Mouse (Mus musculus) heart, postnatal 0 days (tissue): ENCODE measurements around the gene Rsph9. TPM values are rescaled to one million over a fixed set of nuclear protein-coding genes. Genes with fewer than 3 reads are reported as not detected.

Experiments
- ATAC-seq: fragments of 200-750 bp; cut with Nextera tagmentation; 2 replicates; pipeline ENCODE4 v1.8.0; 2017; ENCODE audit warnings: low read depth, moderate number of reproducible peaks, moderate library complexity; ENCODE audit not compliant: insufficient read depth
- DNase-seq: peaks from one replicate; pipeline ENCODE4 v3.0.0-alpha.2; 2016; ENCODE audit warnings: low spot score
- H3K27ac ChIP-seq: fragments of 300-500 bp; sonication (generic); 2 replicates; pipeline ENCODE4 v1.5.1; 2014; ENCODE audit warnings: low read depth, mild to moderate bottlenecking
- H3K27me3 ChIP-seq: fragments of 300-500 bp; sonication (generic); 2 replicates; pipeline ENCODE4 v1.6.1; 2014; ENCODE audit warnings: low read length, mixed read lengths; ENCODE audit not compliant: control insufficient read depth, insufficient read depth
- H3K36me3 ChIP-seq: fragments of 300-500 bp; sonication (generic); replicated peaks from 2 replicates; pipeline ENCODE4 v1.6.1; 2014; ENCODE audit warnings: low read length, mixed read lengths; ENCODE audit not compliant: control insufficient read depth, insufficient read depth
- H3K4me1 ChIP-seq: fragments of 300-500 bp; sonication (generic); 2 replicates; pipeline ENCODE4 v1.6.1; 2014; ENCODE audit warnings: antibody characterized with exemption; ENCODE audit not compliant: control insufficient read depth, insufficient read depth
- H3K4me2 ChIP-seq: fragments of 300-500 bp; sonication (generic); 2 replicates; pipeline ENCODE4 v1.6.1; 2014; ENCODE audit warnings: low read depth, mild to moderate bottlenecking, low read length, moderate library complexity
- H3K4me3 ChIP-seq: fragments of 300-500 bp; sonication (generic); 2 replicates; pipeline ENCODE4 v1.5.1; 2014; ENCODE audit warnings: low read depth, low read length
- H3K9ac ChIP-seq: fragments of 300-500 bp; sonication (generic); replicated peaks from 2 replicates; pipeline ENCODE4 v1.6.1; 2014; ENCODE audit warnings: low read depth, low read length, mixed read lengths
- H3K9me3 ChIP-seq: fragments of 300-500 bp; sonication (generic); replicated peaks from 2 replicates; pipeline ENCODE4 v1.6.1; 2016; ENCODE audit warnings: low read length; ENCODE audit not compliant: control insufficient read depth
- CTCF ChIP-seq: IDR thresholded peaks from 2 replicates; pipeline ENCODE4 v1.5.1; 2016; ENCODE audit warnings: antibody characterized with exemption, control low read depth, low read depth
- EP300 ChIP-seq: IDR thresholded peaks from 2 replicates; pipeline ENCODE4 v1.6.1; 2016; ENCODE audit warnings: antibody characterized with exemption, low read depth
- WGBS: fragments of 180-500 bp; shearing (Covaris S2); extraction: QIAGEN DNeasy Blood & Tissue Kit; methylation state at CpG from one replicate; pipeline ENCODE4 v1.1.7; 2014; 5-methylcytosine and 5-hydroxymethylcytosine counted together
- polyA plus RNA-seq: library from polyadenylated mRNA; unstranded; fragments of >200 nt; fragmentation: Nextera tagmentation; extraction: Ambion mirVana; gene quantifications from 2 replicates; pipeline ENCODE4 v1.2.1, GENCODE M21; 2015
- total RNA-seq: library from RNA; depleted of rRNA; stranded (reverse); fragments of >200 nt; gene quantifications from 2 replicates; pipeline ENCODE4 v1.2.3, GENCODE M21; 2014; ENCODE audit warnings: low replicate concordance

Rsph9 gene
- total and polyA plus RNA-seq, 2 experiments from 2014 or later, result 0.27 to 4.2 TPM

DNA sequence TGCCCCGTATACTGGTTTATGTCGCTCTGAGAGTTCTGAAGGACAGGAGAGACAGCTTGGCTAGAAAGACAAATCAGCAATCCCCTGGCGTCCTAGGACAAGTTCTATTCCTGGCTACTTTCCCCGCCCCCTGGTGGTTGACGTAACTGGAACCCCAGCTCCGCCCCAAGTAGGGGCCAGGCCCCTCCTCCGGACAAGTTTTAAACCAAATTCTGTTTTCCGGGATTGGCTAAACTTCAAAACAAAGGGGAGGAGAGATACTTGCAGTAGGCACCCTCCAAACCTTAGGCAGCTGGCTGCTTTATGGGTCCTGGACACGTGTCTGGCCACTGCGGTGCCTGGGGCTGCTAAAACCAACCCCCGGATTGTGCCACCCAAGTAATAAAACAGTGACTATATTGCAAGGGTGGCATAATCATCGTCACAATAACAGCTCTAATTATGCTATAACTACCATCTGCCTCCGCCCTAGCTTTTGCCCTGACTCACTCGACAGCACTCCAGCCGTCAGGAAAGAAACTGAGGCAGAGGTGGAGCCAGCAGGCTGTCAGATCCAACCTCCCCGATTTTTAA, 16.2 kb upstream of the Rsph9 start:
- Histone ChIP-seq H3K9ac (peak overlapping the region; percentile 39), H3K4me1 (peaks cover 21% of the 10 kb centered on the region), H3K4me2 (peak overlapping the region; percentile 72), H3K27ac (peak overlapping the region; percentile 96), H3K9me3 (no peaks in the 10 kb centered on the region), H3K36me3 (peaks cover 15% of the 10 kb centered on the region), H3K27me3 (no peaks in the 10 kb centered on the region), H3K4me3 (peak overlapping the region; percentile 86)
- TF ChIP-seq CTCF, result peak; percentile 39; the same call in 1 of the 2 replicates
- TF ChIP-seq EP300, result peak; percentile 57; the same call in 1 of the 2 replicates
- DNase-seq (peak; percentile 97), ATAC-seq (peak; percentile 79)
- WGBS, result 0% methylated on average over 16 of the region's 16 CpGs

DNA sequence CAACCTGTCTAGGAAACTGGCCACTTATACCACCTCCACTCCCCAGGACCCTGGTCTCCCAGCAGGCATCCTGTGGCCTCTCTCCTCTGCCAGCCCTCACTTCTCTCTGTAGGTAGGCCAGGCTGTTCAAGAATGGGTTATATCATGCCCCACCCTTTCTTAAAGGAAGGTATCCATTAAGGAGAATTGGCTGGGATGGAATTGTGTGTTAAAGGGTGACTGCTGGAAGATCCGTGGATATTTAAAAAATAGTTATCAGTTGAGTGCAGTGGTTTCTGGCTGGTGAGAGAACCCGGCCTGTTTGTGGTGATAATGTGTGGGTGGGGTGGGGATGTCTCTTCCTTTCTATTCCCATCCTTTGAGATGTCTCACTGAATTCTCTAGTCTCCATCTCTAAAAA, 15.2 kb upstream of the Rsph9 start:
- ATAC-seq, result no peak

DNA sequence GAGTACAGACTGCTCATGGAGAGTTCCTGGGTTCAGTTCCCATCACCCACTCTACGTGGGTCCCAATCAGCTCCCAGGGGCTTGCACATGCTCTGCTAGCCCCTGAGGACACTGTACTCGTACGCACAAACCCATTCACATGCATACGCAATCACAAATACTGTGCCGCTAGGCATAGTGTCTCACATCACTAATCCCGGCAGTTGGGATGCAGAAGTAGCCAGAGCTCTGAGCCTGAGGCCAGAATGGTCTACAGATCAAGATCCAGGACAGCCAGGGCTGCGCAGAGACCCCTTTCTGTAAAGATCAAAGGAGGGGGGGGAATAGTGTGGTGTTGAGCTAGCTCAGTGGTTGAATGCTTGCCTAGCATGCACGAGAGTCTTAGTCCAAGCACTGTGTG, 13.1 kb upstream of the Rsph9 start:
- Histone ChIP-seq H3K4me1 (peaks cover 21% of the 10 kb centered on the region), H3K36me3 (no peaks in the 10 kb centered on the region), H3K27me3 (no peaks in the 10 kb centered on the region), H3K4me3 (no peak overlapping the region), H3K9ac (no peak overlapping the region), H3K4me2 (no peak overlapping the region), H3K9me3 (no peaks in the 10 kb centered on the region), H3K27ac (no peak overlapping the region)
- TF ChIP-seq CTCF, result no peak
- TF ChIP-seq EP300, result no peak
- ATAC-seq (no peak), DNase-seq (no peak)
- WGBS, result 87% methylated on average over 8 of the region's 8 CpGs

More for the DNA sequence above, 15.2 kb upstream of the Rsph9 start:
- no peaks in the 10 kb centered on the region for H3K27me3 ChIP-seq
- H3K27ac ChIP-seq, result peak overlapping the region; percentile 96
- peak overlapping the region; percentile 33; the same call in 1 of the 2 replicates for H3K9ac ChIP-seq
- WGBS, result 15% methylated on average over 2 of the region's 2 CpGs
- H3K9me3 ChIP-seq, result no peaks in the 10 kb centered on the region
- DNase-seq, result no peak
- peaks cover 21% of the 10 kb centered on the region for H3K4me1 ChIP-seq
- TF ChIP-seq EP300 (no peak), CTCF (no peak)
- H3K4me3 ChIP-seq, result 0 out of 2 replicates have a peak overlapping the region, but pooled peaks have one; percentile 86
- peak overlapping the region; percentile 72 for H3K4me2 ChIP-seq
- H3K36me3 ChIP-seq, result peaks cover 6% of the 10 kb centered on the region

DNA sequence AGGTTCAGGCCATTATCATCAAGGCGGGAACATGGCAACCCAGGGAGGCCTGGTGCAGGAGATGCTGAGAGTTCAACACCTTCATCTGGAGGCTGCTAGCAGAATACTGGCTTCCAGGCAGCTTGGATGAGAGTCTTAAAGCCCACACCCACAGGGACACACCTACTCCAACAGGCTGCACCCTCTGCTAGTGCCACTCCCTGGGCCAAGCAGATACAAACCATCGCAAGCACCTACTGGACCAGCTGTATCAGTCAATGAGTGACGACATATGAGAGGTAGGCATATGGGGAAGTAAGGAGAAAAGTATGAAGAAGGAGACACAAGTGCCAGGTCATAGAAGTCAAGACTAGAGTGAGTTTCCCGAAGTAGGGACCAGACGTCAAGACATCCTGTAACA, 12.7 kb upstream of the Rsph9 start:
- H3K9me3 ChIP-seq, result no peaks in the 10 kb centered on the region
- H3K4me2 ChIP-seq, result no peak overlapping the region
- no peak overlapping the region for H3K9ac ChIP-seq
- DNase-seq (no peak), ATAC-seq (no peak)
- no peak overlapping the region for H3K4me3 ChIP-seq
- no peaks in the 10 kb centered on the region for H3K36me3 ChIP-seq
- H3K4me1 ChIP-seq, result peaks cover 17% of the 10 kb centered on the region
- 70% methylated on average over 5 of the region's 5 CpGs for WGBS
- TF ChIP-seq CTCF (no peak), EP300 (no peak)
- no peaks in the 10 kb centered on the region for H3K27me3 ChIP-seq
- H3K27ac ChIP-seq, result no peak overlapping the region

DNA sequence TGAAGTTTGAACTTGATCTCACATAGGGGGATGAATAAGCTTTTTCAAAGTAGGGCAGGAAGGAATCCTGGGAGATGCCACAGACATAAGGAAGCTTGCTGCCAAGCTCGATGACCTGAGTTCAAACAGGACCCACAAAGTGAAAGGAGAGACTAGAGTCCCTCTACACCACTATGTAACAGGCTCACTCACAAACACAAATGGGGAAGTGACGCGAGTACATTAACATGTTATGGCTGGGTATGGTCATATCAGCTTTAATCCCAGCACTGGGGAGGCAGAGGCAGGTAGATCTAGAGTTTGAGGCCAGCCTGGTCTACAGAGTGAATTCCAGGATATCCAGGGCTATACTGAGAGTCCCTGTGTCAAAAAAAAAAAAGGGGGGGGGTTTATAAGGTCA, 10.3 kb upstream of the Rsph9 start:
- no peak overlapping the region for H3K4me3 ChIP-seq
- ATAC-seq (no peak), DNase-seq (no peak)
- H3K9ac ChIP-seq, result no peak overlapping the region
- WGBS, result 91% methylated on average over 3 of the region's 3 CpGs
- H3K27me3 ChIP-seq, result no peaks in the 10 kb centered on the region
- no peak overlapping the region for H3K27ac ChIP-seq
- no peaks in the 10 kb centered on the region for H3K9me3 ChIP-seq
- TF ChIP-seq CTCF (no peak), EP300 (no peak)
- peaks cover 12% of the 10 kb centered on the region; the same call in 1 of the 2 replicates for H3K4me1 ChIP-seq
- H3K36me3 ChIP-seq, result peaks cover 2% of the 10 kb centered on the region; the same call in 1 of the 2 replicates
- H3K4me2 ChIP-seq, result no peak overlapping the region
